In genomic region chr13:58471704-58472103, GRCm38 (mm10) we compare ENCODE assay signal across 8 mouse cellular contexts.
DNase-seq lines count a peak whose midpoint lies in the region; ATAC-seq and TF ChIP-seq lines count a peak whose summit lies in the region.

No protein-coding gene starts in this region.

- no peaks in the 10 kb centered on the region for H3K4me1 ChIP-seq in spleen, adult 2 months (ENCODE audit: control insufficient read depth, insufficient read depth, insufficient read length)
- H3K4me1 ChIP-seq in stomach, postnatal 0 days (replicated peaks; ENCODE audit: control insufficient read depth, insufficient read depth) = 0 out of 2 replicates have a peak, but pooled peaks cover 4% of the 10 kb centered on the region

- H3K4me2 ChIP-seq in stomach, postnatal 0 days (replicated peaks; ENCODE audit: low read depth) = peak overlapping the region; percentile 44

- no peaks in the 10 kb centered on the region for H3K36me3 ChIP-seq in spleen, adult 2 months (ENCODE audit: control insufficient read depth, insufficient read depth, low read length)
- H3K36me3 ChIP-seq in stomach, postnatal 0 days (ENCODE audit: control insufficient read depth, insufficient read depth, low read length) = no peaks in the 10 kb centered on the region

- no peak for TF ChIP-seq POLR2A in spleen, adult 2 months (IDR thresholded peaks at IDR 0.05; ENCODE audit: low read depth, low read length)

- TF ChIP-seq CTCF in spleen, adult 2 months (IDR thresholded peaks at IDR 0.05; ENCODE audit: extremely low read depth, insufficient read depth, insufficient read length, insufficient replicate concordance) = no peak
- no peak for TF ChIP-seq CTCF in stomach, postnatal 0 days (IDR thresholded peaks at IDR 0.05; ENCODE audit: low read depth)

- peak; percentile 22 to 40 for DNase-seq in cerebellum, postnatal 14 days
- no peak for DNase-seq in cerebellum, adult 18-20 months
- DNase-seq in spleen, adult 2 months (ENCODE audit: low read depth in 1 of 2, low spot score in 2 of 2) = peak; percentile 17 to 50
- no peak for DNase-seq in spleen, postnatal 14 days (ENCODE audit: low spot score in 2 of 2)
- DNase-seq in induced T-regulatory cell, adult 2 months (ENCODE audit: low read depth) = peak; percentile 84
- DNase-seq in stomach, postnatal 0 days (ENCODE audit: low spot score) = peak; percentile 21
- no peak for DNase-seq in urinary bladder, postnatal 36 days (ENCODE audit: low spot score in 2 of 2)

- no peak for TF ChIP-seq EP300 in stomach, postnatal 0 days (optimal IDR thresholded peaks at IDR 0.05)

- peak overlapping the region; percentile 36 for H3K4me3 ChIP-seq in spleen, adult 2 months (ENCODE audit: extremely low read depth, insufficient read depth, insufficient read length)
- H3K4me3 ChIP-seq in stomach, postnatal 0 days (ENCODE audit: low read depth, low read length) = peak overlapping the region; percentile 4; the same call in 1 of the 2 replicates

- WGBS in spleen, adult 2 months = 3% methylated on average over 16 of the region's 16 CpGs
- 14% methylated on average over 16 of the region's 16 CpGs for WGBS in stomach, postnatal 0 days

- no peaks in the 10 kb centered on the region for H3K9me3 ChIP-seq in stomach, postnatal 0 days (ENCODE audit: control insufficient read depth, low read length)

- no peak overlapping the region for H3K27ac ChIP-seq in spleen, adult 2 months (ENCODE audit: insufficient read depth, low read length)
- H3K27ac ChIP-seq in stomach, postnatal 0 days (replicated peaks) = no peak overlapping the region

- ATAC-seq in megakaryocyte progenitor cell, adult 5-6 weeks (replicated peaks; ENCODE audit: poor library complexity) = peak; percentile 86
- ATAC-seq in stomach, postnatal 0 days (ENCODE audit: low FRiP score, low TSS enrichment) = no peak

- H3K9ac ChIP-seq in stomach, postnatal 0 days (ENCODE audit: low read length) = no peak overlapping the region

- H3K27me3 ChIP-seq in spleen, adult 2 months (ENCODE audit: control insufficient read depth, insufficient read depth, low read length) = peaks cover 8% of the 10 kb centered on the region
- no peaks in the 10 kb centered on the region for H3K27me3 ChIP-seq in stomach, postnatal 0 days (ENCODE audit: control insufficient read depth, insufficient read depth, low read length)

Comparison
In these comparisons a context has a peak if more than half of its experiments do, and no peak if none do; other contexts are left out.
1. DNase-seq: peak in cerebellum, postnatal 14 days (2 of 2), spleen, adult 2 months (2 of 2), induced T-regulatory cell, adult 2 months (single experiment) and stomach, postnatal 0 days (single experiment); none in cerebellum, adult 18-20 months (0 of 2), spleen, postnatal 14 days (0 of 2) and urinary bladder, postnatal 36 days (0 of 2).